Mouse (Mus musculus): ENCODE measurements around the gene Acnat1.
"Not testable (repeated sequence)": the region's sequence is repeated elsewhere in the genome, so short reads cannot be mapped to it uniquely, and the experiment has no call there.

The Acnat1 gene

GRCm38 (mm10) chr4:49451848-49452551 lies 21.7 kb downstream of the Acnat1 start:
- no peak for DNase-seq

- DNase-seq, result not testable (repeated sequence)
These were observed 22.4 kb downstream of the Acnat1 start for GRCm38 (mm10) chr4:49451133-49451847.

- not testable (repeated sequence) for DNase-seq
These were observed 36.7 kb downstream of the Acnat1 start for GRCm38 (mm10) chr4:49436968-49437367.

GRCm38 (mm10) chr4:49410151-49410550 lies 63.6 kb downstream of the Acnat1 start:
- DNase-seq, result not testable (repeated sequence)

GRCm38 (mm10) chr4:49407957-49408356 lies 65.8 kb downstream of the Acnat1 start, which contains the start of gene Acnat2:
Acnat2 (minus strand) TSS chr4:49408151.
- not testable (repeated sequence) for DNase-seq

Data from lung, adult 18-20 months (tissue).